Mouse (Mus musculus) stomach, postnatal 0 days (tissue): ENCODE measurements at regions not wholly inside any gene's neighbourhood (a gene's known extent, or its start where the extent isn't known, plus 50 kb on each side); places are given as distances from the start of the nearest gene placed in this dataset.
A peak's percentile ranks its signal among the peaks of the same experiment; 100 is the strongest.

ENCODE experiments used
- ATAC-seq: fragments of 200-750 bp; cut with Nextera tagmentation; 2 replicates; pipeline ENCODE4 v1.8.0; 2017; ENCODE audit not compliant: low FRiP score, low TSS enrichment
- DNase-seq: peaks from one replicate; pipeline ENCODE4 v3.0.0-alpha.2; 2016; ENCODE audit warnings: low spot score
- H3K27ac ChIP-seq: fragments of 300-500 bp; sonication (generic); replicated peaks from 2 replicates; pipeline ENCODE4 v1.5.1; 2014; ENCODE audit warnings: mild to moderate bottlenecking, control low read depth
- H3K27me3 ChIP-seq: fragments of 300-500 bp; sonication (generic); 2 replicates; pipeline ENCODE4 v1.6.1; 2014; ENCODE audit warnings: low read length; ENCODE audit not compliant: control insufficient read depth, insufficient read depth
- H3K36me3 ChIP-seq: fragments of 300-500 bp; sonication (generic); 2 replicates; pipeline ENCODE4 v1.6.1; 2014; ENCODE audit warnings: low read length, mixed read lengths; ENCODE audit not compliant: control insufficient read depth, insufficient read depth
- H3K4me1 ChIP-seq: fragments of 300-500 bp; sonication (generic); replicated peaks from 2 replicates; pipeline ENCODE4 v1.6.1; 2014; ENCODE audit warnings: antibody characterized with exemption; ENCODE audit not compliant: control insufficient read depth, insufficient read depth
- H3K4me2 ChIP-seq: fragments of 300-500 bp; sonication (generic); replicated peaks from 2 replicates; pipeline ENCODE4 v1.6.1; 2014; ENCODE audit warnings: low read depth, mild to moderate bottlenecking, control low read depth, moderate library complexity
- H3K4me3 ChIP-seq: fragments of 300-500 bp; sonication (generic); 2 replicates; pipeline ENCODE4 v1.5.1; 2014; ENCODE audit warnings: low read depth, low read length, control low read depth
- H3K9ac ChIP-seq: fragments of 300-500 bp; sonication (generic); 2 replicates; pipeline ENCODE4 v1.6.1; 2014; ENCODE audit warnings: mild to moderate bottlenecking, low read length, control low read depth, mixed read lengths
- H3K9me3 ChIP-seq: fragments of 300-500 bp; sonication (generic); 2 replicates; pipeline ENCODE4 v1.6.1; 2016; ENCODE audit warnings: low read length; ENCODE audit not compliant: control insufficient read depth
- CTCF ChIP-seq: IDR thresholded peaks from 2 replicates; pipeline ENCODE4 v1.5.1; 2016; ENCODE audit warnings: antibody characterized with exemption, low read depth, mild to moderate bottlenecking, moderate library complexity
- EP300 ChIP-seq: optimal IDR thresholded peaks from 2 replicates; pipeline ENCODE3; 2016; ENCODE audit warnings: antibody characterized with exemption
- WGBS: fragments of 180-500 bp; shearing (Covaris S2); extraction: QIAGEN DNeasy Blood & Tissue Kit; methylation state at CpG from one replicate; pipeline ENCODE4 v1.1.7; 2014; 5-methylcytosine and 5-hydroxymethylcytosine counted together

DNA sequence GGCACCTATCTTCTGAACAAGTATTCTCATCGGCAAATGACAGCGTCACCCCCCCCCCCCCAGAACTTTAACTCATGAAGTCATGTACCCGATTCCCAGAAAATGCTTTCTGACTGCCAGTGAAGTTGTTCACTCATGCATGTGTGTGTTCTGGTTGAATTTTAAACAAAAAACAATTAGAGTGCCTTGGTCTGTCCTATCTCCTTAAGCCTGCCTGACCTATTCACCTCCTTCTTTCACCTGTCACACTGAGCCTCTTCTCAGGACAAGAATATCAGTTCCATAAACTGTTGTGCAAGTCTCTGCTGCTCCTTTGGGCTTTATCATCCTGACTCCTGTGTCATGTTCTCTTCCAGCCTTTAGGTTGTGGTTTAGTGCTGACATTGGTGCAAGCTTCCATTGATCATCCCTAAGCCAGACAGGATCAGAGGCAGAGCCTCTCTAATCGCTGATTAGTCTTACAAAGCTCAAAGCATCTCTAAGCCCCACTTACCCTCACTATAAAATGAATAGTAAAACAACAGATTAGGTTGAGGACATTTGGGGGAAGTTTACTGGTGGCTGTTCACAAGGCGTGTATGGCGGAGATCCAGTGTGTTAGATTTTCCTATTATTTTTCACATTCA, 345.2 kb upstream of the Robo2 start:
- Histone ChIP-seq H3K4me2 (no peak overlapping the region), H3K27ac (no peak overlapping the region), H3K9me3 (no peaks in the 10 kb centered on the region), H3K36me3 (no peaks in the 10 kb centered on the region), H3K27me3 (no peaks in the 10 kb centered on the region), H3K9ac (no peak overlapping the region), H3K4me3 (no peak overlapping the region), H3K4me1 (no peaks in the 10 kb centered on the region)
- no peak for DNase-seq
- 58% methylated on average over 6 of the region's 6 CpGs for WGBS
- no peak for ATAC-seq
- no peak for TF ChIP-seq CTCF
- no peak for TF ChIP-seq EP300

GRCm38 (mm10) chr16:74750900-74751299, 339.3 kb upstream of the Robo2 start:
- H3K27ac ChIP-seq: no peak overlapping the region
- WGBS: 22% methylated on average over 3 of the region's 3 CpGs
- no peaks in the 10 kb centered on the region for H3K36me3 ChIP-seq
- no peak for TF ChIP-seq EP300
- TF ChIP-seq CTCF: no peak
- H3K4me2 ChIP-seq: no peak overlapping the region
- H3K9ac ChIP-seq: no peak overlapping the region
- H3K9me3 ChIP-seq: no peaks in the 10 kb centered on the region
- ATAC-seq (no peak), DNase-seq (no peak)
- no peaks in the 10 kb centered on the region for H3K4me1 ChIP-seq
- H3K27me3 ChIP-seq: no peaks in the 10 kb centered on the region
- H3K4me3 ChIP-seq: no peak overlapping the region

- Histone ChIP-seq H3K27me3 (no peaks in the 10 kb centered on the region), H3K27ac (no peak overlapping the region), H3K4me3 (no peak overlapping the region), H3K36me3 (no peaks in the 10 kb centered on the region), H3K9me3 (no peaks in the 10 kb centered on the region), H3K4me1 (no peaks in the 10 kb centered on the region), H3K4me2 (no peak overlapping the region), H3K9ac (no peak overlapping the region)
- DNase-seq (no peak), ATAC-seq (no peak)
- TF ChIP-seq CTCF (no peak), EP300 (no peak)
Observed at GRCm38 (mm10) chr16:74749006-74749405, 337.4 kb upstream of the Robo2 start.

- H3K4me2 ChIP-seq: no peak overlapping the region
- no peak overlapping the region for H3K27ac ChIP-seq
- H3K4me3 ChIP-seq: no peak overlapping the region
- ATAC-seq: no peak
- no peaks in the 10 kb centered on the region for H3K36me3 ChIP-seq
- no peak for DNase-seq
- WGBS: 33% methylated on average over 3 of the region's 3 CpGs
- no peak overlapping the region for H3K9ac ChIP-seq
- H3K9me3 ChIP-seq: no peaks in the 10 kb centered on the region
- TF ChIP-seq EP300: no peak
- TF ChIP-seq CTCF: no peak
- H3K27me3 ChIP-seq: no peaks in the 10 kb centered on the region
- no peaks in the 10 kb centered on the region for H3K4me1 ChIP-seq
Observed at GRCm38 (mm10) chr16:74743512-74743911, 331.9 kb upstream of the Robo2 start.

DNA sequence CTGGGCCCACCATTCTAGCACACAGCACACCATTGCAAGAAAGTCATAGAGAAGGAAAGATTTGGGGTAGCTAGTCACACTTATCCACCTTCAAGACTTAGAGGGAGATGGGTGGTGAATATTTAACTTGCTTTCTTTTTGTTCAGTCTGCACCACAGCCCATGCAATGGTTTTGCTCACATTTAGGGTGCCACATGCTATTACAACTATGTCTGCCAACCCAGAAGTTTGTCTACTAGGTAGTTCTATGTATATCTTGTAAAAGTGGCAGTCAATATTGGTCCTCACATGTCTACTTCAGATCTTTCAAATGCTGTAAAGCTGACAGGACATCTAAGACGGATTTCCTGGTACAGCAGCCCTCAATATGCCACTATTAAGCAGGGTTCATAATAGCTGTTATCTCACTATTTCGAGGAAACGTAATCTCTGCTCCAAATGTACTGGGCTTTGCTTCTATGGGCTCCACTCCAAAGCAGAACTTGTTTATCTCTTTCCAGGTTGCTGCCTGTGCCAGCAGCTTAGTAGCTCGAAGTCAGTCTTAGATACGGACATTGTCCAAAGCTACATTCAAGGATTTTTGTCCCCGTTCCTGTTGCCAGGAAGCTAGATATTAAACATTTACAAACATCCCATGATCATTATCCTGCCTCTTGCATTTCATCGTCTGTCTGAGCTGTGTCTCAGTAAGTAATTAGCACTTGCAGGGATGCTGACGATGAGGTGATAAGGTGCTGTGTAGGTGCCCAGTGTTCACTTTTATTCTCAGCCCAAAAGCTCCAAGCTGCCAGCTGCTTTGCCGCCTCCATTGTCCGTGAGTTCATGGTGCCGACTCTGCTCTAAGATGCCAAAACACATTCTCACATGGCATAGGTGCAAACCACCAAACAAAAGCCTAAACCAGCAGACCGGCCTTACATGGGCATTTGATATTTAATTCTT, 327.8 kb upstream of the Robo2 start:
- no peak for TF ChIP-seq CTCF
- no peak for TF ChIP-seq EP300
- WGBS: 42% methylated on average over 12 of the region's 12 CpGs
- H3K27me3 ChIP-seq: no peaks in the 10 kb centered on the region
- ATAC-seq: no peak
- H3K9me3 ChIP-seq: no peaks in the 10 kb centered on the region
- H3K4me3 ChIP-seq: no peak overlapping the region
- peak overlapping the region; percentile 27; the same call in 1 of the 2 replicates for H3K4me2 ChIP-seq
- no peaks in the 10 kb centered on the region for H3K4me1 ChIP-seq
- H3K9ac ChIP-seq: no peak overlapping the region
- DNase-seq: no peak
- no peak overlapping the region for H3K27ac ChIP-seq
- no peaks in the 10 kb centered on the region for H3K36me3 ChIP-seq
